Mouse (Mus musculus) E14TG2a.4 (cell line): ENCODE data around the gene Sfrp4.

Source experiments
- CTCF ChIP-seq: conservative IDR thresholded peaks from 2 replicates; pipeline ENCODE4 v1.5.1; 2014; ENCODE audit warnings: low read length
- NANOG ChIP-seq: IDR thresholded peaks from 2 replicates; pipeline ENCODE4 v1.6.1; 2014; ENCODE audit warnings: borderline replicate concordance, low read length, mixed read lengths
- POU5F1 ChIP-seq: IDR thresholded peaks from 2 replicates; pipeline ENCODE4 v1.6.1; 2014; ENCODE audit warnings: low read length, borderline replicate concordance

DNA sequence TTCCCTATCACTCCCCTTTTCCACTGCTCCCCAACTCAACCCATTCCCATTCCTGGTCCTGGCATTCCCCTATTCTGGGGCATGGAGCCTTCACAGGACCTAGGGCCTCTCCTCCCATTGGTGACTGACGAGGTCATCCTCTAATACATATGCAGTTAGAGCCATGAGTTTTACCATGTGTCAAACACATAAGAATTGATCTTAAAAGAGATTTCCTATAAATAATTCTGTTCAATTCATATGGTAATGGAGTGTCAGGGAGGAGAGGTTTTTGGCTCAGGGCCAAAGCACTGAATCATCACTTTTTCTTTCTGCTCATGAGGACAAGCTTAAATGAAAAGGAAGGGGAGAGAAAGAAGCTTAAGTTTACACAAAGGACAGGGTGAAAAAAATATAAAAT lies 10.6 kb upstream of the Sfrp4 start:
- TF ChIP-seq CTCF = no peak
- no peak for TF ChIP-seq NANOG
- no peak for TF ChIP-seq POU5F1
